ENCODE assay signal across 30 mouse cellular contexts in genomic region chr9:104382571-104383170, GRCm38 (mm10). TPM values are rescaled to one million over a fixed set of nuclear protein-coding genes. Genes with fewer than 3 reads are reported as not detected.
A peak's percentile ranks its signal among the peaks of the same experiment; 100 is the strongest.
DNase-seq lines count a peak whose midpoint lies in the region; ATAC-seq and TF ChIP-seq lines count a peak whose summit lies in the region.
"Had no signal": no experiment of that assay in that cellular context is flagged by ENCODE, and none has a peak within 500 bp of the region (broad histone marks: within the 10 kb centered on the region; RNA-seq: fewer than 3 reads in every experiment).

No protein-coding gene starts in this region.

- no peak overlapping the region for H3K4me2 ChIP-seq in lung, postnatal 0 days (replicated peaks; ENCODE audit: low read depth, low read length)
- H3K4me2 ChIP-seq: embryonic facial prominence, embryonic 12.5 days; forebrain, embryonic 13.5 days; heart, embryonic 13.5 days; hindbrain, embryonic 14.5 days; lung, embryonic 14.5 days; midbrain, embryonic 12.5 days; neural tube, embryonic 12.5 days had no signal

- H3K9me3 ChIP-seq in lung, postnatal 0 days (ENCODE audit: low read length), result no peaks in the 10 kb centered on the region
- H3K9me3 ChIP-seq: embryonic facial prominence, embryonic 12.5 days; forebrain, embryonic 13.5 days; heart, embryonic 13.5 days; midbrain, embryonic 12.5 days; neural tube, embryonic 12.5 days had no signal

- no peak overlapping the region for H3K27ac ChIP-seq in lung, postnatal 0 days (ENCODE audit: low read length)
- H3K27ac ChIP-seq: embryonic facial prominence, embryonic 12.5 days; forebrain, embryonic 13.5 days; heart, adult 2 months; heart, embryonic 13.5 days; hindbrain, embryonic 14.5 days; liver, embryonic 14.5 days; midbrain, embryonic 12.5 days; neural tube, embryonic 12.5 days had no signal

- ATAC-seq in frontal cortex, adult (ENCODE audit: low TSS enrichment), result peak; percentile 93
- ATAC-seq in lung, postnatal 0 days, result no peak
- ATAC-seq in erythroblast, adult 5-6 weeks (replicated peaks; ENCODE audit: low FRiP score, poor library complexity, severe bottlenecking), result no peak
- ATAC-seq: forebrain, embryonic 13.5 days; intestine, postnatal 0 days had no signal

- H3K4me3 ChIP-seq in lung, postnatal 0 days (ENCODE audit: low read depth, low read length), result no peak overlapping the region
- H3K4me3 ChIP-seq: embryonic facial prominence, embryonic 12.5 days; forebrain, embryonic 13.5 days; heart, adult 2 months; heart, embryonic 13.5 days; megakaryocyte, embryonic 14.5 days; midbrain, embryonic 12.5 days; myocyte; neural tube, embryonic 12.5 days had no signal

- H3K9ac ChIP-seq in lung, postnatal 0 days (replicated peaks; ENCODE audit: low read depth), result no peak overlapping the region
- H3K9ac ChIP-seq: embryonic facial prominence, embryonic 12.5 days; forebrain, embryonic 13.5 days; heart, embryonic 13.5 days; hindbrain, embryonic 14.5 days; liver, embryonic 14.5 days; lung, embryonic 14.5 days; midbrain, embryonic 12.5 days; neural tube, embryonic 12.5 days had no signal

- no peak for TF ChIP-seq EP300 in lung, postnatal 0 days (IDR thresholded peaks at IDR 0.05)

- no peaks in the 10 kb centered on the region for H3K36me3 ChIP-seq in lung, postnatal 0 days (ENCODE audit: insufficient read depth, low read length)
- H3K36me3 ChIP-seq: embryonic facial prominence, embryonic 12.5 days; G1E; heart, embryonic 13.5 days; midbrain, embryonic 12.5 days; neural tube, embryonic 12.5 days had no signal

- TF ChIP-seq CTCF in lung, postnatal 0 days (IDR thresholded peaks at IDR 0.05), result no peak

- no peaks in the 10 kb centered on the region for H3K4me1 ChIP-seq in lung, postnatal 0 days (ENCODE audit: insufficient read depth, low read depth, low read length)
- H3K4me1 ChIP-seq: embryonic facial prominence, embryonic 12.5 days; forebrain, embryonic 13.5 days; heart, embryonic 13.5 days; megakaryocyte, embryonic 14.5 days; midbrain, embryonic 12.5 days; neural tube, embryonic 12.5 days had no signal

- H3K27me3 ChIP-seq in lung, postnatal 0 days (replicated peaks; ENCODE audit: insufficient read depth, low read length), result no peaks in the 10 kb centered on the region
- H3K27me3 ChIP-seq: embryonic facial prominence, embryonic 12.5 days; forebrain, embryonic 13.5 days; heart, embryonic 13.5 days; megakaryocyte, embryonic 14.5 days; midbrain, embryonic 12.5 days; neural tube, embryonic 12.5 days had no signal

- 62% methylated on average over 6 of the region's 6 CpGs for WGBS in lung, postnatal 0 days

- no peak for DNase-seq in frontal cortex, postnatal 10 days (ENCODE audit: low spot score in 2 of 2)
- peak; percentile 9 for DNase-seq in lung, postnatal 0 days (ENCODE audit: low spot score)
- no peak for DNase-seq in lung, postnatal 25 days (ENCODE audit: low spot score)
- peak; percentile 43 to 48 for DNase-seq in urinary bladder, postnatal 36 days (ENCODE audit: low spot score in 2 of 2)
- DNase-seq in urinary bladder, postnatal 10 days (ENCODE audit: low spot score), result no peak
- DNase-seq: adrenal gland, adult 8-10 months; cerebellum, adult 8-10 months; cerebellum, postnatal 36 days; gastrocnemius, postnatal 25 days; heart, adult 2 months; heart, postnatal 10 days; kidney, postnatal 14 days; layer of hippocampus, postnatal 36 days; liver; lung, embryonic 14.5 days; lung, postnatal 4 days; thymus, postnatal 14 days had no signal

RNA-seq across cellular contexts. Expression of gene Acpp, which starts 45.1 kb away (rescaled TPM):
- polyA plus RNA-seq in lung, postnatal 0 days (2015; fragmentation: Nextera tagmentation; extraction: Ambion mirVana), result 0.76 and 0.84 TPM in 2 replicates
- 3.3 and 5.9 TPM in 2 replicates for total RNA-seq in erythroblast, adult 5-6 weeks (2015; ENCODE audit: low replicate concordance)
- total RNA-seq in erythroblast, adult 5-6 weeks (2017; ENCODE audit: low replicate concordance), result 2.5 and 4.4 TPM in 2 replicates
- total RNA-seq: gastrocnemius, postnatal 25 days; layer of hippocampus, postnatal 36 days had no signal
- polyA plus RNA-seq: G1E; neural tube, embryonic 12.5 days had no signal

Comparison
In these comparisons a context has a peak if more than half of its experiments do, and no peak if none do; other contexts are left out.
1. DNase-seq: peak in lung, postnatal 0 days (single experiment) and urinary bladder, postnatal 36 days (2 of 2); none in frontal cortex, postnatal 10 days (0 of 2), lung, postnatal 25 days (single experiment) and urinary bladder, postnatal 10 days (single experiment).